Mouse (Mus musculus): ENCODE measurements around the gene Fem1a.
"Not testable (repeated sequence)": the region's sequence is repeated elsewhere in the genome, so short reads cannot be mapped to it uniquely, and the experiment has no call there.

The Fem1a gene

GRCm38 (mm10) chr17:56255863-56256238 lies 759 bp upstream of the Fem1a start:
- peak; percentile 99 for DNase-seq

GRCm38 (mm10) chr17:56257181-56257894 lies 728 bp downstream of the Fem1a start:
- no peak for DNase-seq

GRCm38 (mm10) chr17:56258269-56258668 lies 1.7 kb downstream of the Fem1a start:
- DNase-seq: not testable (repeated sequence)

DNA sequence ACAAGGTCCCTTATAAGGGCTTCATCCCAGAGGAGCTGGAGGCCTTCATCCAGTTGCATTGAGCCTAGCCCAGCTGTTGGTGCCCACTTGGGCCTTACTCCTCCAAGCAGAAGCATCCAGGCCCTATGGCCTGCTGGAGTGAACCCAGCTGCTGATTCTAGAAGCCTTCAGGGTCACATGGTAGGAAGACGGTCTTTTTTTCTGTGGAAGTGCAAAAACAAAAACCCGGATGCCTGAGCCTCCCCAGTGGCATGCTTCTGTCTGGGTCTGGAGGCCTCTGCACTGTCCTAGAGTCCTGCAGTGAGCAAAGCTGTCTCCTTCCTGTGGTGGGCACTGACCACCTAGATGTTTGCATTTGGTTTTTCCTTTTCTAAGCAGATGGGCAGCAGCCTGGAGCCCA lies 2.2 kb downstream of the Fem1a start:
- not testable (repeated sequence) for DNase-seq

DNA sequence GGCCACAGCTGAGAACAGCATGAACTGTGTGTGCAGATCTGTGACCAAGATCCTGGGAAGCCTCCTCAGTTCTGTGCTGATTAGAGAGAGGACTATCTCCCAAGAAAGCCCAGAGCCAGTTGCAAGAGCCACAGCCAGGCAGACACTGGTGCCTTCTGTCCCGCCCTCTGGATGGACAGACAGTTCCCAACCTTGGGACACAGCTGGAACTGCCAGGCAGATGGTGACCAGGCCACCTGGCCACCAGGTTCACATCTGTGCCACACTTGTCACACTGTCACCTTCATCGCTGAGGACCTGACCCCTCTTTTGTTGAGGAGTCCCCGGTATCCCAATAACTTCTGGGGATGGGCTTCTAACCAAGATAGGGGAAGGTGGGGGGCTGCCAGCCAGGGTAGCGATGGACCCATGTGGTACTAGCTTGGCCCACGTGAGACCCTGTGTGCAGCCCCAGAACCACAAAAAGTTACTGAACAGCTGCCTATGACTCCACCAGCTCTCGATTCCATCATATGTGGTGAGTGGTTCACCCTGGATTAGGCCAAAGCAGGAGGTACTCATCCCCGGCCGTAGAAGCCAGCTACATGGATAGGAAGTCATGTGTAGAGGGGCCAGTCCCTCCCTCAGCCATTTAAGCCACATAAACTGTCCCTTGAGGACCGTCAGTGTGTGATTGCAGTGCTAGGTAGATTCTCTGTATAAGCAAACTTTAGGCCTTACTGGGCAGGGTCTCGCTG lies 2.9 kb downstream of the Fem1a start:
- DNase-seq: no peak

GRCm38 (mm10) chr17:56261166-56261565 lies 4.6 kb downstream of the Fem1a start:
- DNase-seq: no peak

DNA sequence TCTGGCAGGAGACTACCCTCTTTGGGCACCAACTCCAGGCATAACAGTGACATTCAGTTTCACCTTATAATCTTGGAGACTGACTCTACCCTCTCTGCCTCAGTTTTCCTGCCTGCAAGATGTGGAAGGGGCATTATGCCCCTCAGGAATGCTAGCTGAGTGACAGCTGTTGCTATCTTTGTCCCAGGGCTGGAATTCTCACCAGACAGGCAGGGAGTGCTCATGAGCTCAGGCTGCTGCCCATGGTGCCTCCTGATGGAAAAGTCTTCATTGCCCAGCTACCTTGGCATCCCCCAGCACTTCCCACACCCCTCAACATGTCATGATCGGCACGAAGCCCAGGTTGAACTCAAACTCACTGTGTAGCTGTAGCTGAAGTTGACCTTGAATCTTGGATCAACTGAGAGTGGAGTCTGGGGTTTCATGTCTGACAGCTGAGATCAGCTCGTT lies 6.1 kb downstream of the Fem1a start:
- no peak for DNase-seq

- DNase-seq: peak; percentile 88
Observed at GRCm38 (mm10) chr17:56264020-56264419, 7.4 kb downstream of the Fem1a start.

- DNase-seq: no peak
Observed at GRCm38 (mm10) chr17:56265011-56265410, 8.4 kb downstream of the Fem1a start.

DNA sequence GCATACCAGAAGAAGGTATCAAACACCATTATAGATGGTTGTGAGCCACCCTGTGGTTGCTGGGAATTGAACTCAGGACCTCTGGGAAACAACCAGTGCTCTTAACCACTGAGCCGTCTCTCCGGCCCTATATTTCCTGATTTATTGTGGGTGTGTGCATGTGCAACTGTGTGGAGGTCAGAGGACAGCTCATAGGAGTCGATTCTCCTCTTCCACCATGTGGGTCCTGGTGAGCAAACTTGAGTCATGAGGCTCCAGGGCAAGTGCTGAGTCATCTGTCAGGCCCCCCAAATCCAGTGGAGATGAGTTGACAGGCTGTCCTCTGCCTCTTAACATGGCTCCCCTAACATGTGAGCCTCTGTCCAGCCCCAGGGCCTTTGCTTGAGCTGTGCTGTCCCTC lies 9.3 kb downstream of the Fem1a start:
- DNase-seq: no peak

- DNase-seq: no peak
Observed at GRCm38 (mm10) chr17:56266271-56266670, 9.7 kb downstream of the Fem1a start.

- peak; percentile 88 for DNase-seq
Observed at GRCm38 (mm10) chr17:56269153-56269630, 12.6 kb downstream of the Fem1a start.

- DNase-seq: no peak
Observed at GRCm38 (mm10) chr17:56269741-56270140, 13.1 kb downstream of the Fem1a start.

GRCm38 (mm10) chr17:56271609-56272253 lies 15.1 kb downstream of the Fem1a start:
- DNase-seq: no peak

GRCm38 (mm10) chr17:56272644-56273043 lies 16.0 kb downstream of the Fem1a start:
- peak; percentile 67 for DNase-seq

DNA sequence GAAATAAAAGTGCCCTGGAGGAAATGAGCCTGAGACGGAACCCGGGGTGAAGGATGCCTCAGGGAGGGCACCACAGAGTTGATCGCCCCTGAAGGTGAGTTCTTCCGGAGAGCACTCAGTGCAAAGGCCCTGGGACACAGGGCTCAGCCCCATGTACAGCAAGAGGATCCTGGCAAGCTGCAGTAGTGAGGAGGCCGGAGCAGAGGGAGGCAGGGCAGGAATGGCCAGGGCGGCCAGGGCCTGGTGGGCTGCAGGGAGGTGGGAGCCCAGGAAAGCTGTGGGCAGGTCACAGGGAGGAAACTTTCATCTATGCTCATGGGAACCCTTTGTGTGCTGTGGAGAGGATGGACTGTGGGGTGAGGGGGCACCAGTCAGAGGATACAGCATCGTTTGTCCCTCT lies 16.9 kb downstream of the Fem1a start:
- no peak for DNase-seq

- DNase-seq: no peak
Observed at GRCm38 (mm10) chr17:56273986-56274385, 17.4 kb downstream of the Fem1a start.

DNA sequence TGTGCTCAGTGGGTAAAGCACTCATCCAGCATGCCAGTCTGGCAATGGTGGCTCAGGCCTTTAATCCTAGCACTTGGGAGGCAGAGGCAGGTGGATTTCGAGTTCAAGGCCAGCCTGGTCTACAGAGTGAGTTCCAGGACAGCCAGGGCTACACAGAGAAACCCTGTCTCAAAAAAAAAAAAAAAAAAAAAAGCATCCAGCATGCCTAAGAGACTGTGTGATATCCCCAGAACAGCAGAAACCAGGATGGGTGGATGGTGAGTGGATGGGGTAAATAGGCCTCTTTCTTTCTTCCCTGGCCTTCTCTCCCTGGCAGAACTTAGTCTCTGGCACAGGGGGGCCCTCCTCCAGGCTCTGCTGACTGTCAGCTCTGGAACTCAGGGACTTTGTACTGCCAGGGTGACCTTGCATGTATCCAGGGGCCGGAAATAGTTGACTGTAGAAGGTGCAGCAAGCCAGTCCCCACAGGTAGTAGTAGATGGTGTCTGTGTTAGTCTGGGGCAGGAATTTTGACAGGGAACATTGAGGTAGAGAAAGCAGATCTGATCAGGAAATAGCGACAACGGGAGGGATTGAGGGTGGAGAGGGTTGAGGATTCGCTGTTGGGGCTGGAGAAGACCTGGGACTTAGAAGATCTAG lies 19.4 kb downstream of the Fem1a start:
- no peak for DNase-seq

DNA sequence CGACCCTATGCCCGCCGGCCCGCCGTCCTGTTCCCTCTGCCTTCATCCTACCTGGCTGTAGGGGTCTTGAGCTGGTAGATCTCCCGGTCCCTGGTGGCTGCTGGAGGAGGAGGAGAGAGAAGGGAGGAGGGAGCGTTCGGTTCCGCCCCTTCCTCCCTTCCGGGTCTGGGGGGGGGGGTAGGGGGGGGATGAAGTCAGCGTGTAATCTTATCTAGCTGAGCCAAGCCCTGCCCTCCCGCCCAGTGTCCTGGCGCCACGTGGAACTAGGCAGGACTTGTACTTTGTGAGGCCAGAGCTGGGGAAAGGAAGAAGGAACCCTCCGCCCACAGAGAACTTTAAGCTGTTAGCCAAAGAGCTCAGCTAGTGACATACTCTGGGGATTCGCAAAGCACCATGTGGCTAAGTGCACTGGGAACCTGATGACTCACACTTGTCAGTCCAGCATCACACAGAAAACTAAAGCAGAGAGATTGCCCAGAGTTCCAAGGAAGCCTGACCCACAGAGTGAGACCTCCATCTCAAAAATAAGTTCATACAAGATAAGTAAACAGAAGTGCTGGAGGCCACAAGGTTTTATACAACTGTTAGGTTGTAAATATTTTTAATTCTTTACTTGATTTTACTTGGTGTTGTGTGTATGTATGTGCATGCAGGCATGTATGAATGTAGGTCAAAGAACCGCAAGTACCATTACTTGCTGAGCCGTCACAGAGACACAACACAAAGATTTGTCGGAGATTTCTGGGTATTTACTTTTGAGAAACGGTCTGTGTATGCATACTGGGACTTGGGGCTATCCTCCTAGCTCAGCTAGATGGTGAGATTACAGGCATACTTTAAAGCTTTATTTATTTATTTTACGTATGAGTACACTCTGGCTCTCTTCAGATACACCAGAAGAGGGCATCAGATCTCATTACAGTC lies 20.3 kb downstream of the Fem1a start, which contains the start of gene Ticam1:
Gene Ticam1 (minus strand): TSS at position 144 of the 924 bp plus-strand sequence.
- DNase-seq: peak; percentile 95

DNA sequence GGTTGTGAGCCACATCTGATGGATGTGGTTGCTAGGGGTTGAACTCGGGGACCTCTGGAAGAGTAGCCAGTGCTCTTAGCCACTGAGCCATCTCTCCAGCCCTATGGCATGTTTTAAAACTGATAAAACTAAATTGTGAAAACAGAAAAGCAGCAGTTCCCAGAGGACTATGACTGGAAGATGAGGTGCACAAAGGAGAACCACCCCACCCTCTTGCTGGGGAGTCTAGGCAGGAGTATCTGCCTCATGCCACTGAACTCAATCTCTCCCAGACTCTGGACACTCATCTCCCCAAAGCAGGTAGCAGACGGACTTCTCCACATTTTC lies 20.9 kb downstream of the Fem1a start:
- no peak for DNase-seq

DNA sequence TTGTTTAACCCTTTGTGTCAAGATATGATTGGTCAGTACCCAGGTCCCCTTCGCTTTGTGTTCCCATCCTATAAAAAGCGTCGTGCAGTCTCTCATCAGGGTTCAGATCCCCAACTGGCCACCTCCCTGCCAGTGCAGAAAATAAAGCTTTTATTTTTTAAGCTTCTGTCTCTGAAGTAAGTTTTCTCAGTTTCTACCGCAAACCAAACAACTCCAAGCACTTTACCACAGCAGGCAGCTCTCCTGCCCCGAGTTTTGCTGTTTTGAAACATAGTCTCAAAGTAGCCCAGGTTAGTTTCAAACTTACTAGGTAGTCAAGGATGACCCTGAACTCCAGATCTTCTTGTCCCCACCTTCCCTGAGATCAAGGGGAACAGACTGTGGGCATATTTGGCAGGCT lies 21.7 kb downstream of the Fem1a start:
- no peak for DNase-seq

GRCm38 (mm10) chr17:56279481-56280155 lies 23.0 kb downstream of the Fem1a start:
- no peak for DNase-seq
